Mouse (Mus musculus): ENCODE data around the gene Wipf2. TPM values are rescaled to one million over a fixed set of nuclear protein-coding genes. Genes with fewer than 3 reads are reported as not detected.
"Not testable (repeated sequence)": the region's sequence is repeated elsewhere in the genome, so short reads cannot be mapped to it uniquely, and the experiment has no call there.

Gene Wipf2
- 25.4 and 29.9 TPM in 2 replicates for total RNA-seq (2014; fragmentation: Nextera tagmentation)
- total RNA-seq (2017), result 2.8 and 3.1 TPM in 2 replicates
- polyA plus RNA-seq (2012), result 21.5 and 23.9 TPM in 2 replicates

- DNase-seq (ENCODE audit: low spot score), result peak; percentile 93
- Histone ChIP-seq H3K4me1 (ENCODE audit: insufficient read depth, low read depth, low read length) (peaks cover 42% of the 10 kb centered on the region), H3K9me3 (replicated peaks) (no peaks in the 10 kb centered on the region), H3K27me3 (ENCODE audit: insufficient read depth, low read length) (no peaks in the 10 kb centered on the region), H3K4me3 (ENCODE audit: low read depth, low read length) (peak within 1 kb of the TSS; percentile 77), H3K36me3 (replicated peaks) (peaks cover 27% of the 10 kb centered on the region)
- TF ChIP-seq GATA2 (IDR thresholded peaks at IDR 0.05; ENCODE audit: borderline replicate concordance, low read depth, low read length) (no peak), CTCF (IDR thresholded peaks at IDR 0.05; ENCODE audit: low read depth, low read length) (no peak), GATA1 (IDR thresholded peaks at IDR 0.05; ENCODE audit: borderline replicate concordance, low read length) (no peak), POLR2AphosphoS5 (IDR thresholded peaks at IDR 0.05; ENCODE audit: insufficient replicate concordance, low read depth, low read length) (no peak), TAL1 (conservative IDR thresholded peaks at IDR 0.05; ENCODE audit: low read depth, low read length) (no peak)
- peak; percentile 90 for ATAC-seq (ENCODE audit: extremely low read depth, insufficient number of reproducible peaks, low FRiP score, poor library complexity, severe bottlenecking)
These were observed at the start of gene Wipf2 for GRCm38 (mm10) chr11:98863028-98863750. Wipf2 (plus strand) TSS chr11:98863638.

- no peak overlapping the region for H3K4me3 ChIP-seq (ENCODE audit: low read depth, low read length)
- H3K36me3 ChIP-seq (replicated peaks), result peaks cover 97% of the 10 kb centered on the region
- H3K9me3 ChIP-seq (replicated peaks), result no peaks in the 10 kb centered on the region
- TF ChIP-seq GATA1 (IDR thresholded peaks at IDR 0.05; ENCODE audit: borderline replicate concordance, low read length) (no peak), POLR2AphosphoS5 (IDR thresholded peaks at IDR 0.05; ENCODE audit: insufficient replicate concordance, low read depth, low read length) (no peak), GATA2 (IDR thresholded peaks at IDR 0.05; ENCODE audit: borderline replicate concordance, low read depth, low read length) (no peak), CTCF (IDR thresholded peaks at IDR 0.05; ENCODE audit: low read depth, low read length) (no peak), TAL1 (conservative IDR thresholded peaks at IDR 0.05; ENCODE audit: low read depth, low read length) (no peak)
- H3K4me1 ChIP-seq (ENCODE audit: insufficient read depth, low read depth, low read length), result peaks cover 35% of the 10 kb centered on the region
- no peaks in the 10 kb centered on the region for H3K27me3 ChIP-seq (ENCODE audit: insufficient read depth, low read length)
- ATAC-seq (ENCODE audit: extremely low read depth, insufficient number of reproducible peaks, low FRiP score, poor library complexity, severe bottlenecking) (no peak), DNase-seq (ENCODE audit: low spot score) (no peak)
These were observed 46.7 kb upstream of the Wipf2 start for GRCm38 (mm10) chr11:98816706-98817239.

- Histone ChIP-seq H3K9me3 (replicated peaks) (no peaks in the 10 kb centered on the region), H3K4me3 (ENCODE audit: low read depth, low read length) (no peak overlapping the region), H3K4me1 (ENCODE audit: insufficient read depth, low read depth, low read length) (peaks cover 39% of the 10 kb centered on the region), H3K36me3 (replicated peaks) (peaks cover 98% of the 10 kb centered on the region), H3K27me3 (ENCODE audit: insufficient read depth, low read length) (no peaks in the 10 kb centered on the region)
- no peak for TF ChIP-seq GATA1 (IDR thresholded peaks at IDR 0.05; ENCODE audit: borderline replicate concordance, low read length)
- TF ChIP-seq CTCF (IDR thresholded peaks at IDR 0.05; ENCODE audit: low read depth, low read length), result no peak
- no peak for TF ChIP-seq POLR2AphosphoS5 (IDR thresholded peaks at IDR 0.05; ENCODE audit: insufficient replicate concordance, low read depth, low read length)
- no peak for TF ChIP-seq GATA2 (IDR thresholded peaks at IDR 0.05; ENCODE audit: borderline replicate concordance, low read depth, low read length)
- TF ChIP-seq TAL1 (conservative IDR thresholded peaks at IDR 0.05; ENCODE audit: low read depth, low read length), result no peak
- ATAC-seq (ENCODE audit: extremely low read depth, insufficient number of reproducible peaks, low FRiP score, poor library complexity, severe bottlenecking), result no peak
- no peak for DNase-seq (ENCODE audit: low spot score)
These were observed 42.5 kb upstream of the Wipf2 start for GRCm38 (mm10) chr11:98820968-98821367.

DNA sequence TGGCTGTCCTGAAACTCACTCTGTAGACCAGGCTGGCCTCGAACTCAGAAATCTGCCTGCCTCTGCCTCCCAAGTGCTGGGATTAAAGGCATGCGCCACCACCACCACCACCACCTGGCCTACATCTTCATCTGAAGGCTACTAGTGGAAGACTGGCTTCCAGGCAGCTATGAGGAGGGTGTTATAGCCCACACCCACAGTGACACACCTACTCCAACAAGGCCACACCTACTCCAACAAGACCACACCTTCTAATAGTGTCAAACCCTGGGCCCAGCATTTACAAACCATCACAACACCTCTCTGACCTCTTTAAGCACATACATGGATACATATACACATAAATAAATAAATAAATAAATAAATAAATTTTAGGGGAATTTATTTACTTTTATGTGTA, 37.4 kb upstream of the Wipf2 start:
- not testable (repeated sequence) for H3K27me3 ChIP-seq (ENCODE audit: insufficient read depth, low read length); H3K9me3 ChIP-seq (replicated peaks); ATAC-seq (ENCODE audit: extremely low read depth, insufficient number of reproducible peaks, low FRiP score, poor library complexity, severe bottlenecking); DNase-seq (ENCODE audit: low spot score); H3K4me3 ChIP-seq (ENCODE audit: low read depth, low read length)
- H3K4me1 ChIP-seq (ENCODE audit: insufficient read depth, low read depth, low read length), result peaks cover 47% of the 10 kb centered on the region
- H3K36me3 ChIP-seq (replicated peaks), result peaks cover 95% of the 10 kb centered on the region

DNA sequence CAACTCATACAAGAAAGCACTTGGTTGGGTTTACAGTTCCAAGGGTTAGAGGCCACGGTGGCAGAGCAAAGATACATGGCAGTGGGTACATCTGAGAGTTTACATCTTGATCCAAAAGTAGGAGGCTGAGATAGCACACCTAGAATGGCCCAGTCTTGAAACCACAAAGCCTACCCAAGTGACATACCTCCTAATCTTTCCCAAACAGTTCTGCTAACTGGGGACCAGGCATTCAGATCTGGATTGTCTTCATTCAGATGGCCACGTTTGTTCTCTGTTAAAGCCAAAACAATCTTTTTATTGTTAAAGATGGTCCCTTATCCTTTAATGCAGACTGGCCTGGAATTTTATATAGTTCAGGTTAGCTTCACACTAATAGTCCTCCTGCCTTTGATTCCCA, 35.6 kb upstream of the Wipf2 start:
- Histone ChIP-seq H3K4me1 (ENCODE audit: insufficient read depth, low read depth, low read length) (peaks cover 37% of the 10 kb centered on the region), H3K27me3 (ENCODE audit: insufficient read depth, low read length) (no peaks in the 10 kb centered on the region), H3K4me3 (ENCODE audit: low read depth, low read length) (no peak overlapping the region), H3K9me3 (replicated peaks) (no peaks in the 10 kb centered on the region), H3K36me3 (replicated peaks) (peaks cover 95% of the 10 kb centered on the region)
- TF ChIP-seq CTCF (IDR thresholded peaks at IDR 0.05; ENCODE audit: low read depth, low read length) (no peak), POLR2AphosphoS5 (IDR thresholded peaks at IDR 0.05; ENCODE audit: insufficient replicate concordance, low read depth, low read length) (no peak), TAL1 (conservative IDR thresholded peaks at IDR 0.05; ENCODE audit: low read depth, low read length) (peak; percentile 58), GATA2 (IDR thresholded peaks at IDR 0.05; ENCODE audit: borderline replicate concordance, low read depth, low read length) (no peak), GATA1 (IDR thresholded peaks at IDR 0.05; ENCODE audit: borderline replicate concordance, low read length) (no peak)
- DNase-seq (ENCODE audit: low spot score) (no peak), ATAC-seq (ENCODE audit: extremely low read depth, insufficient number of reproducible peaks, low FRiP score, poor library complexity, severe bottlenecking) (no peak)

DNA sequence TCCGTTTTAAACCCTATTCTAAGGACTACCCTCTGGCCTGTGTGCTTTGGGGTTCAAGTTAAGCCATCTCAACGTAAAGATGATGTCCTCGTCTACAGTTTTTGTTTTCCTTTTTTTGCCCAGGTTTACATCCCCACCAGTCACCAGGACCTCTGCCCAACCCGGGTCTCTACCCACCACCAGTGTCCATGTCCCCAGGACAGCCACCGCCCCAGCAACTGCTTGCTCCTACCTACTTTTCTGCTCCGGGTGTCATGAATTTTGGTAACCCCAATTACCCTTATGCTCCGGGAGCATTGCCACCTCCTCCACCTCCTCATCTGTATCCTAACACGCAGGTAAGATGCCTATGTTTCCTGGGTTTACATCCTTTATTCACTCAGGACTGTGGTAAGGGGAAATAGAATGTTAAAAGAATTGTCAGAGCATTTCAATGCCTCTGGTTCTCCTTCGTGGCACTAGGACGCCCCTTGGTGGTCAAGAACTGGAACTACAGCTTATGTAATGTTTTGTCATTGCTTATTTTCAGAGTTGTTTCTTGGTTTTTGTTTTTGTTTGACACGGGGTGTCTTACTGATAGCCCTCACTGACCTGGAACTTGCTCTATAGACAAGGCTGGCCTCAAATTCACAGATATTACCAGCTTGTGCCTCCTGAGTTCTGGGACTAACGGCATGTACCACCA, 34.2 kb upstream of the Wipf2 start:
- TF ChIP-seq GATA2 (IDR thresholded peaks at IDR 0.05; ENCODE audit: borderline replicate concordance, low read depth, low read length) (no peak), CTCF (IDR thresholded peaks at IDR 0.05; ENCODE audit: low read depth, low read length) (peak; percentile 49)
- H3K9me3 ChIP-seq (replicated peaks), result no peaks in the 10 kb centered on the region
- no peak for ATAC-seq (ENCODE audit: extremely low read depth, insufficient number of reproducible peaks, low FRiP score, poor library complexity, severe bottlenecking)

More for the DNA sequence above, 34.2 kb upstream of the Wipf2 start:
- Histone ChIP-seq H3K36me3 (replicated peaks) (peaks cover 95% of the 10 kb centered on the region), H3K4me1 (ENCODE audit: insufficient read depth, low read depth, low read length) (peaks cover 31% of the 10 kb centered on the region), H3K27me3 (ENCODE audit: insufficient read depth, low read length) (no peaks in the 10 kb centered on the region), H3K4me3 (ENCODE audit: low read depth, low read length) (no peak overlapping the region)
- DNase-seq (ENCODE audit: low spot score), result peak; percentile 34

All from G1E (cell line).